Mouse (Mus musculus): ENCODE data around the gene Hfm1.
A peak's percentile ranks its signal among the peaks of the same experiment; 100 is the strongest.

Hfm1 gene

DNA sequence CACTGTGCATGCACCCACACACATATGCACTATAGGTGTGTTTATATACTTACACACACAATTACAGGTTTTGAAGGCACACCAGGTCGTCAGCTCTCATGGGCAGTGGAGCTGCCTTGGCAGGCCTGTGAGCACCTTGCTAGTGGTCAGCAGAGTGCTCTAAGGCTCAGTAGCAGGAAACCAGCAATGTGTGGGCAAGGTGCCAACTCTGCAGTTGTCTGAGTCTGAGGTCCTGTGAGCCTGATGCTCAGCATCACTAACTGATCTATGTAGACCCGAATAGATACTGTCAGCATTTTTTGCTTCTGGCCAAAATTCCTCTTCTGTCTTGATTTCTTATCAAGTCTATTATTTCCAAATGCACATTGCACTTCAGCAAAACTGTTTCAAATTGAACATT, 82.2 kb downstream of the Hfm1 start:
- no peak for DNase-seq (ENCODE audit: low spot score)

DNA sequence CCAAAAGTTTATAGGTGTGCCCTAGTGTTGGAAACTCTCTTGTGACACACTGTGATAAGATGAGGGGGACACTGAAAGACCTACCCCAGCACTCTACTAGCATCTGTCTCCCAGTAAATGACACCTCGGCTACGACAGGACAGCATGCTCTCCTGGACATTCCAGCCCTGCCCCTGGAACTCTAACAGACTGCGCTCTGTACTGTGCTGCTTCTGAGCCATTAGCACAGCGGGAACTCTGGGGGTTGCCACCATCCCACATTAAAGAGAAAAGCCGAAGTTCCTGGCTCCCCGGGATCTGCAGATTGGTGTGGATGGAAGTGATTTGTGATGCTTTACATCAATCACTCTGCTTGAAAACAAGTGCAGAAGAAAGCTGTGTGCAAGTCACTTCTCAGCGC, 93.1 kb downstream of the Hfm1 start:
- DNase-seq (ENCODE audit: low spot score): no peak

DNA sequence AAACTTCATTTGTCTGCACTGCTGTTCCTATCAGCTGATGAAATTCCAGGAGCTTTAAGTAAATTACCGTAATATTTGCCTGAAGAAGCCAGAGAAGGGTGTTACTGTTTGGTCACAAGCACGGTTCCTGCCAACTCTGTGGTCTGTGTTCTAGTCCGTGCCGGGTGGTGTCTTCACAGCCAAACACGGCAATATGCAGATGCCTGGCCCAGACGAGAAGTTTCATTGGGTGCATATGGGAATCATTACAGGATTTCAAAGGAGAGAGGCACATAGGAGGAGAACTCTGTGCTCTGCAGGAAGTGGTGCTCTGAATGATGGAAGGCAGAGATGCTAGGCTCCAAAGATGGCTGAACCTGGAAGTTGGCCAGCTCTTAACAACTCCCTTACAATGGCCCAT, 94.7 kb downstream of the Hfm1 start:
- no peak for DNase-seq (ENCODE audit: low spot score)

DNA sequence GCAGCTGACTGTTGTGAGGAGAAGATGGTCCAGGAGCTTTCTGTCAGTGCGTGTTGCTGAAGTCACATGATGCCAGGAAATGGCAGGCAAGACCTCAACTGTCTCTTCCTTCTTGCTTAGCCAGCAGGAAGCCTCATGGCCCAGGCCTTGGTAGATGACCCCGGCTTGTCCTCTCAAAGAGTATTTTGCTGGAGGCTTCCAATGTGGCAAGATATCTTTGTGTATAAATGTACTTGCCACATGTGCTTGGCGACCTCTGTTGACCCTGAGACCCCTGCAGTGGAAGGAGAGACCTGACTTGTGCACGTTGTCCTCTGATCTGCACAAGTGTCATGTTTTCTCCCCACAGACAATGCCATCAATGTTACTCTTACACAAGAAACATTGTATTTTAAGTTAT, 95.3 kb downstream of the Hfm1 start:
- DNase-seq (ENCODE audit: low spot score): no peak

DNA sequence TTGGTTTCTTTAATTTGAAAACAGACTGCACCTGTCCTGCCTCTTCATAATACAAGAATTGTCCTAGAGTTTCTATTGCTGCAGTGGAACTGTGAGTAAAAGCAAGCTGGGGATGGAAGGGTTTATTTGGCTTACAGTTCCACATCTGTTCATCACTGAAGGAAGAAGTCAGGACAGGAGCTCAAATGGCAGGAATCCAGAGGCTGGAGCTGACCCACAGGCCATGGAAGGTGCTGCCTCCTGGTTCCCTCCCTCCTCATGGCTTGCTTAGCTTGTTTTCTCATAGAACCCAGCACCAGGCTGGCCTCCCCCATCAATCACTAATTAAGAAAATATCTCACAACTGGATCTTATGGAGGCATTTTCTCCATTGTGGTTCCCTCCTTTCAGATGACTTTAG, 99.4 kb downstream of the Hfm1 start:
- no peak for DNase-seq (ENCODE audit: low spot score)

DNA sequence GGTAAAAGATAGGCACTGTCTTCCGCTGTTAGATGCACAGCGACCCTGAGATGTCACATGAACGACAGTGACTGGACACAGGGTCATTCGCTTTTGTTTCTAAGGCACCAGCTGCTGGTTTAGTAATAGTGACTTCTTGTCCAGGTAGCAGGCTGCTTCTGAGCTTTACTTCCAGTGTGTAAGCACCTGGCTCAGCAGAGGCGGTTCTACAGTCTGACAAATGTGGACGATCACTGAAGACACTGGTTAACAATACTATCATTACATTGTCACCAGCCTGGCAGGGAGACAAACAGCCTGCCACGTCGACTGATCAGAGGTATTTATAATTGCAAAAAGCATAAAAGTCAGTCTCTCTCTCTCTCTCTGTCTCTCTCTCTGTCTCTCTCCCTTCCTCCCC, 100.1 kb downstream of the Hfm1 start:
- no peak for DNase-seq (ENCODE audit: low spot score)

DNA sequence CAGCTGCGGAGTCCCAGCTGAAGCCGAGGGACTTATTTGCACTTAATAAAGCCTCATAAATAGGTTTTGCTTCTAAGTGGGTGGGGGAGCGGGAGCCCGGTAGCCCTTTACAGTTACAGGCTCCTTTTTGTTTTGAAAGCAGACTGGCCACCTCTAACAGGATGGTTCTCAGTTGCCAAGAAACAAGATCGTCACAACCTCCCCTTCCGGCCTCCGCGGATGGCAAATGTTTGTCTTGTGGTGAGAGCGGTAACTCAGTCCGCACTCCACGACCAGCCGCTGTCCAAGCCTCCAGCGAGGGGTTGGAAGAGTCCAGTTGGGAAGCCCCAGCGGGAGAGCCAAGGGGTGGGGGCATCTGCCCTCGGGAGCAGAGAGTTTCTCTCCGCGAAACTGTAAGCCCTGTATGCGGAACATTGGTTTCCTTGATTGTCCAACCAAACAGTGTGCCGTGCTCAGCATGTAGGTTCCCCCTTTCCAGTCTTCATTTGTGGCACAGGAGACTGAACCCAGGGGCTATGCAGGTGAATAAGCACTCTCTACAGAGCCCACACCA, 100.7 kb downstream of the Hfm1 start:
- DNase-seq (ENCODE audit: low spot score): no peak

DNA sequence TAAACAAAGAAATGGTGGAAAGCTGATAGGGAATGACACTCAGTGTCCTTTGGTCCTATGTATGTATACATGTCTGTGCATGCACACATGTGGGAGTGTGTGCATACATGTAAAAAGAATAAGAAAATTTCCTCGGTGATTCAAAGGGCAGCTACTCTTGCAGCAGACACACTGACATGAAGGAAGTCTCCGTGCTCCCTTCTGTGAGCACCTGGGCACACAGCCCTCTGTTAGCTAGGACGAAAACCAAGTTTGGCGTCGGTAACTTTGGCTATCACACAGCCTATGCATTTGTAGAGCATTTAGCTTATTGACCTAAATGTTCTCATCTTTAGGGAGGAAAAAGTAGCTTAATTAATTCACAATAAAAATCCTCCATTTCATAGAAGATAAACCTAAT, 101.4 kb downstream of the Hfm1 start:
- DNase-seq (ENCODE audit: low spot score): no peak

DNA sequence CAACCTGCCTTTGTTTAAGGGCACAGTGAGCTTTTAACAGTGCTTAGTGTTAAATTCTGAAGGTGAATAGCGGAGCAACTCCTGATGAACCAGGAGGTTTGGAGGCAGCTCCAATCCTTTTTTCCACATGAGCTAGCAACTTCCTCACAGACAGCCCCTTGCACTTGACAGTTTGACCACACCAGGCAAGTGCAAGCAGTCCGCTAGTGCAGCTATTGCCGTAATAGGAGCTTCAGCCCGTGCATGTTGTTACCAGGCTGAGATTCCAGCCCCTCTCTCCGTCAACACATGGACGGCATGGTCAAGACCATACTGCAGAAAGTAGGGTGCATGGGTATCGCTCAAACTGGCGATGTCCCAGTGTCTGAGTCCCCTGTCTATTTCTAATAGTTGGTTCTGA, 106.5 kb downstream of the Hfm1 start:
- no peak for DNase-seq (ENCODE audit: low spot score)

DNA sequence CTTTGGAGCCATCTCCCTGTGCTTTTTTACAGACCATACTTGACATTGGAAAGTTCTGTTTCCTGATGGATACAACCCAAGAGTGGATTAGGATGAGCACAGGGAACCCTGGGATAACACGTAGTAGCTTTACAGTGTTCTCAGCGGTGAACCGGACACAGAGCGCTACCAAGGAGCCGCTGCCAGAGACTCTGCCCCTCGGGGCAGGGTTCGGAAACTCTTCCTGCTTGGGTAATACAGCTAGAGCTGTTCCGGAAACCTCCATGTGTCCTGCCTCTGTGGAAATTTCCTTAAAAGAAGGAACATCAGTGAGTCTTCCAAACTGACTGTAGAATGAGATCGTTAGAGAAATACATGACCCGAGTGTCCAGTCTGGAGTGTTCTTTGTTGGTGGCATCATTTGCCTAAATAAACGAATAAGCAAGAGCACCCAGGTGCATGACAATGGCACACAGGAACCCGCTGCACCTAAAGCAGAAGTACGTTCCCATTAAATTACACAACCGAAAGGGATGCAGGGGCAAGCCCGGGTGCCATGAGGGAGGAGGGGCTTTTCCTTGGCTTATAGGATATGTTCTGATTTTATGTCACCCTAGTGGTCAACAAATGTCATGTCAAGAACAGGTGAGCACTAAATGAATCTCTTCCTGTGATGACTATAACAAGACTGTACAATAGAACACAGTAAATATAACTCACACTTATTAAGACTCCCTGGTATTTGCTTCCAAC, 110.0 kb downstream of the Hfm1 start:
- no peak for DNase-seq (ENCODE audit: low spot score)

DNA sequence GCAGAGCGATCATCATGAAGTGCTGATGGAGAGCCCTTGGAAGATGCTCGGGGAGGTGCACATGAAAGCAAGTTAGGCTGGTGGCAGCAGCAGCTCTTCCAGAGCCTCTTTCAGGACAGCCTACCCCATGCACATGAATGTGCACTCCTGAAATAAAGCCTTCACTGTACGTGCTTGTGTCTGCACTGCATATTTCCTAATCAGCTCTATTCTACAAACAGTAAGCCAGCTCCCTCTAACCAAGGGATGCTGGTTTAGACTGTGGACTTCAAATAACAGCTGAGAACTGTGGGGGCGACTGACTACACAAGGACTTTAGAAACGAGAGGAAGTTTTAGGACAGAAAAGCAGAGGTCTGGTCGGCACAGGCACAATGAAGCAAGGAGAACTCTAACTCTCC, 111.5 kb downstream of the Hfm1 start:
- DNase-seq (ENCODE audit: low spot score): no peak

DNA sequence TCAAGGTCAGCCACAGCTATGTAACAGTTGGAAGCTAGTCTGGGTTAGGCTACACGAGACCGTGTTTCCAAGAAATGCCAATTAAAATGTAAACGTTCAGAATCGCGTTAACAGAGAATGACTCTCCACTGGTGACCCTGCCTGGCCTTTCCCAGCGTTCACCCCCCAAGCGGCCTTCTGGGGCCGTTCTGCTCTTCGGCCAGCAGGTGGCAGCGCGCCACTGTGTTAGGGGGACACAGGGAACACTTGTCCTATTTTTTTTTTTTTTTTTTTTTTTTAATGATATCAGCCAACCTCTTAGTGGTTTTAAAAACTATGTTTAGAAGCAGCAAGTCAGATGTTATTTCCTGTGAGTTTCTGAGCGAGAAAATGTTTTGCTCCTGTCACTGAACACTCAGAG, 123.0 kb downstream of the Hfm1 start:
- DNase-seq (ENCODE audit: low spot score): peak; percentile 58

DNA sequence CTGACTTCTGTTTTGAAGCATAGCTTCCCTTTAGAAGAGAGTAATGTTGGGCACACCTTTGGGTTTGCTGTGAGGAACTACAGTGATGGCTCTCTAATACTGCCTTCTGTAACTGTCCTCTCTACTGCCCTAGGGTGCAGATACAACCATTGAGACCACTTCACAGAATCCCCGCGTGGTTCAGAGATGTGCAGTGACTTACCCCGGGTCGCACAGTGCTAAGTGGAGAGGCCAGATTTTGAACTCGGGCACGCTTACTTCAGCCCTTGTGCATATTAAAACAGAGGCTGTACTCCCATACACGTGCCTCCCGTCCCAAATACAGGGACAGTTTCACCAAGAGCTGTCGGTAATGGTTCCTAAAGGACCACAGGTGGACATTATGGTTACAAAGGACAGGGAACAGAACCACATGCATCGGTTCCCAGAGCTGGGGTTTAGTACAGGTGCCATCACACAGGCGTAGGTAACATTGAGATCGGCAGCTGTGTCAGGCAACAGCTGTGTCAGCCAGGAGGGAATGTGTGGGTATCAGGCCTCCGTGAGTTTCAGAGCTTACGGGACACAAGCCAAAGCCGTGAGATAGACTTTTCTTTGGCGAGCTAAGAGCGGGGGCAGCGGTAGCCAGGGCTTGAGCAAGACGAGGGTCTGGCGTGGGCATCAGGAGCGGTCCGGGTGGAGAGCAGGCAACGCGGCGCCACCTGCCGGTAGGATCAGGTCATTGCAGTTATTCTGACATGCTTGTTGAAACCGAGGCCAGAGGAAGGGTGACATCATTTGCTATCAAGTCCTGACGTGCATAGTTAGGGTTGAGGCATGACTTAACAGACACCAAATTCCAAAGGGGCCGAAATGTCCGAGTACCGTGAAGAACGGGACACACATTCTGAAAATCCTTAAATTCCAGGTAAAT, 124.0 kb downstream of the Hfm1 start:
- peak; percentile 88 for DNase-seq (ENCODE audit: low spot score)

DNA sequence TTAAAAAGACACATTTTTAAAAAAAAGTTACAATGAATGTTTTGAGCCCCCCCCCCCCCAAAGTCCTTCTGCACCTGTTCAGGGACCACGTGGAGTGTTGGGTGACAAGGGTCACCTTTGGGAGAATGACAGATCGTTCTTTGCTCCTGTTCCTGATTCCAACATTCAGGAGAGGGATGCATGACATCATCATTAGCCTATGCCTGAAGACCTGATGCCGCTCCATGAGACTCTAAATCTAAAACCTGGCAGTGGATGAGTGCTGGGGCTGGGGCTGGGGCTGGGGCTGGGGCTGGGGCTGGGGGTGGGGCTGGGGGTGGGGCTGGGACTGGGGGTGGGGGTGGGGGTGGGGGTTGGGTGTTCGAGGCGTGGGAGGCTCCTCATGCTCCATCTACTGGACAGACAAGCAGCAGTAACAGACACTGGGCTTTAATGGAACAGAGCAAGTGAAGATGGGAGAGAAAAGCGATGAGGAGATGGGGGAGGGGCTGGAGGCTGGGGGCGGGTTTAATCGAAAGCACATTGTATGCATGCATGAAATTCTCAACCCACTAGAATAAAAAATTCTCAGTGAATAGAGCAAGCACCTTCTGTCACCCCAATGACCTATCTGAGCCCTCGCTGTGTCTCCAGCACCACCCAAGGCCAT, 124.8 kb downstream of the Hfm1 start:
- no peak for DNase-seq (ENCODE audit: low spot score)

DNA sequence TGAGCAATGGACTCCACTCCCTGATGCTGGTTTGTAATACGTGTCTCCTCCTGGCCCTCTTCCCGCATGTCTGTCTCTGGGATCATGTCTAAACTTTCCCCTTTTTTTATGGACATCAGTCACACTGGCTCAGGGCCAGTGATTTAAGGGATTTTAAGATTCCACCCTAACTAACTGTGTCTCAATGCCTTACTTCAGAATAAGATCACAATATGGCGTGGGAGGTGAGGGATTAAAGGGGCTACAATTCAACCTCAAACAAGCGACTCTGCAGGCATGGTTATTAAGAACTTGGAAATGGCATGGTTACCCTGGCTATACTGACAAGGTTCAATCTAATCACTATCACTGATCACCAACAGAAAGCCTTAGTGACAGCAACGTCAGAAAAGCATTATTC, 128.2 kb downstream of the Hfm1 start:
- no peak for DNase-seq (ENCODE audit: low spot score)

DNA sequence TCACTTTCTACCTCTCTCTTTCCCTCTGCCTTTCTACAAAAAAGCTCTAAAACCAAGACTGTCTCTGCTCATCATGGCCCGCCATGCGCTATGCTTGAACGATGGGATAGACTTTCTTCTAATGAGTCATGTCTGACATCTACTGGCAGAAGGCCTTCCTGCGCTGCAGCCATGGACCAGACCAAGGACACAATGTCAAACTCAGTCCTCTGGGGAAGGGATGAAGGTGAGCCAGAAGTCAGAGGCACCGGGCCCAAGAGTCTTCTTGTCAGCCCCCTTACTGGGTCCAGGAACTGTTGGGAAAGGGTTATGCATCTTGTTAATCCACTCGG, 134.9 kb downstream of the Hfm1 start:
- DNase-seq (ENCODE audit: low spot score): peak; percentile 17

DNA sequence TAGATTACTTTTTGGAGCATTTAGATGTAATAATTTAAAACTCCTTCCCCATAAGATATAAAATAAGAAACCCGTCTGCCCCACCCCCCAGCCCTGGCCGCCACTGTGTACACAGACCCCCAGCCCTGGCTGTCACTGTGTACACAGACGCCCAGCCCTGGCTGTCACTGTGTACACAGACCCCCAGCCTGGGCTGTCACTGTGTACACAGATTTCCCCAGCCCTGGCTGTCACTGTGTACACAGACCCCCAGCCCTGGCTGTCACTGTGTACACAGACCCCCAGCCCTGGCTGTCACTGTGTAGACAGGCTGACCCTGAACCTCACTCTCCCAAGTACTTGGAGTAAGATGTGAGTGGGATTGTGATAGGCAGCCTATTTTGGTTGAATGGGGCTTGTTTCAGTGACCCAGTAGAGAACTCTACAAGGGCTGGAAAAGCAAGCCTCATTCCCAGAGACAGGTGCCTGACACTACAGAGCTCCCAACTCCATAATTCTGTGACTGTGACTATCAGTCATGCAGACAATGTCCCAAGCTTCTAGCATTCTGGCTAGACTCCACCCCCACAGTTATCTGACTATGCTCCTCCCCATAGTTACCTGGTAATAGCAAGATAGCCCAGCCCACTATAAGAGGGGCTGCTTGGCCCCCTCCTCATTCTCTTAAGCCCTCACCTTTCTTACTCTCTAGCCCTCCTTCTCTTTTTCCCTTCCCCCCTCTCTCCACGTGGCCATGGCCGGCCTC, 135.5 kb downstream of the Hfm1 start:
- no peak for DNase-seq (ENCODE audit: low spot score)
